Mouse (Mus musculus): Measurements from ENCODE around the gene Mrpl23. TPM values are rescaled to one million over a fixed set of nuclear protein-coding genes. Genes with fewer than 3 reads are reported as not detected.
A peak's percentile ranks its signal among the peaks of the same experiment; 100 is the strongest.

The Mrpl23 gene
- polyA plus RNA-seq, 2 experiments = 14.4 to 45.9 TPM

DNA sequence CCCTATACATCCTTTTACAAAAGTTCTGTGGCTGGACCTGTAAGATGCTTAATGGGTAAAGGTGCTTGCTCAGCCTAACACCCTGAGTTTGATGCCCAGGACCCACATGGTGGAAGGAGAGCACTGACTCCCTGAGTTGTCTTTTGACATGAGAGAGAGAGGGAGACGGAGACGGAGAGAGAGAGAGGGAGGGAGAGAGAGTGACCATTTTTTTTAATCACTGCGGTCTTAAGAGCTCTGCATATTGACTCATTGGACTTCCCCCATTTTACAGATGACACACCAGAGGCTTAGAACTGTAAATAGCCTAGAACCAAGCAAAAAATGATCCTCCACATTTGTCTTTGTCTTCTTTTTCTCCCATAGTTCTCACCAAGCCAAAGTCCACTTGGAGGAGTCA lies 44.4 kb upstream of the Mrpl23 start:
- TF ChIP-seq EP300 (IDR thresholded peaks at IDR 0.05; ENCODE audit: low read depth) (no peak), CTCF (IDR thresholded peaks at IDR 0.05; ENCODE audit: low read depth) (no peak)
- no peak overlapping the region for H3K27ac ChIP-seq
- H3K4me1 ChIP-seq (replicated peaks; ENCODE audit: control insufficient read depth in 2 of 2, insufficient read depth in 2 of 2, low read length in 1 of 2) = no peaks in the 10 kb centered on the region
- ATAC-seq (ENCODE audit: insufficient read depth) (no peak), DNase-seq (ENCODE audit: low read depth in 3 of 3, low spot score in 3 of 3) (no peak)
- H3K4me2 ChIP-seq (ENCODE audit: low read depth) = no peak overlapping the region
- H3K27me3 ChIP-seq (ENCODE audit: control insufficient read depth, insufficient read depth, low read length) = no peaks in the 10 kb centered on the region; the same call in 1 of the 2 replicates
- H3K4me3 ChIP-seq (ENCODE audit: insufficient read depth in 1 of 2, low read depth in 2 of 2, low read length in 2 of 2) = no peak overlapping the region
- no peaks in the 10 kb centered on the region for H3K9me3 ChIP-seq (ENCODE audit: control insufficient read depth, low read length)
- no peaks in the 10 kb centered on the region for H3K36me3 ChIP-seq (replicated peaks; ENCODE audit: control insufficient read depth, insufficient read depth, low read depth)
- no peak overlapping the region for H3K9ac ChIP-seq (replicated peaks)
- WGBS (ENCODE audit: insufficient replicate concordance) = 65% methylated on average over 3 of the region's 3 CpGs

- Histone ChIP-seq H3K27me3 (ENCODE audit: control insufficient read depth, insufficient read depth, low read length) (no peaks in the 10 kb centered on the region), H3K4me2 (ENCODE audit: low read depth) (no peak overlapping the region), H3K9me3 (ENCODE audit: control insufficient read depth, low read length) (no peaks in the 10 kb centered on the region), H3K4me1 (replicated peaks; ENCODE audit: control insufficient read depth in 2 of 2, insufficient read depth in 2 of 2, low read length in 1 of 2) (no peaks in the 10 kb centered on the region), H3K27ac (no peak overlapping the region), H3K9ac (replicated peaks) (no peak overlapping the region), H3K36me3 (replicated peaks; ENCODE audit: control insufficient read depth, insufficient read depth, low read depth) (no peaks in the 10 kb centered on the region), H3K4me3 (ENCODE audit: insufficient read depth in 1 of 2, low read depth in 2 of 2, low read length in 2 of 2) (no peak overlapping the region)
- DNase-seq (ENCODE audit: low read depth in 3 of 3, low spot score in 3 of 3) (no peak), ATAC-seq (ENCODE audit: insufficient read depth) (no peak)
- no peak for TF ChIP-seq CTCF (IDR thresholded peaks at IDR 0.05; ENCODE audit: low read depth)
- no peak for TF ChIP-seq EP300 (IDR thresholded peaks at IDR 0.05; ENCODE audit: low read depth)
- WGBS (ENCODE audit: insufficient replicate concordance) = 66% methylated on average over 8 of the region's 8 CpGs
Observed at GRCm38 (mm10) chr7:142493535-142493934, 39.0 kb upstream of the Mrpl23 start.

GRCm38 (mm10) chr7:142496158-142496557 lies 36.3 kb upstream of the Mrpl23 start:
- no peak overlapping the region for H3K27ac ChIP-seq
- no peaks in the 10 kb centered on the region for H3K36me3 ChIP-seq (replicated peaks; ENCODE audit: control insufficient read depth, insufficient read depth, low read depth)
- no peaks in the 10 kb centered on the region for H3K9me3 ChIP-seq (ENCODE audit: control insufficient read depth, low read length)
- ATAC-seq (ENCODE audit: insufficient read depth) = no peak
- H3K27me3 ChIP-seq (ENCODE audit: control insufficient read depth, insufficient read depth, low read length) = no peaks in the 10 kb centered on the region
- DNase-seq (ENCODE audit: low read depth in 3 of 3, low spot score in 3 of 3) = no peak
- no peak overlapping the region for H3K9ac ChIP-seq (replicated peaks)
- TF ChIP-seq EP300 (IDR thresholded peaks at IDR 0.05; ENCODE audit: low read depth) (no peak), CTCF (IDR thresholded peaks at IDR 0.05; ENCODE audit: low read depth) (no peak)
- H3K4me3 ChIP-seq (ENCODE audit: insufficient read depth in 1 of 2, low read depth in 2 of 2, low read length in 2 of 2) = no peak overlapping the region
- 51% methylated on average over 3 of the region's 3 CpGs for WGBS (ENCODE audit: insufficient replicate concordance)
- H3K4me1 ChIP-seq (replicated peaks; ENCODE audit: control insufficient read depth in 2 of 2, insufficient read depth in 2 of 2, low read length in 1 of 2) = no peaks in the 10 kb centered on the region
- no peak overlapping the region for H3K4me2 ChIP-seq (ENCODE audit: low read depth)

GRCm38 (mm10) chr7:142496800-142497199 lies 35.7 kb upstream of the Mrpl23 start:
- H3K36me3 ChIP-seq (replicated peaks; ENCODE audit: control insufficient read depth, insufficient read depth, low read depth) = no peaks in the 10 kb centered on the region
- no peak overlapping the region for H3K9ac ChIP-seq (replicated peaks)
- no peak overlapping the region for H3K27ac ChIP-seq
- H3K9me3 ChIP-seq (ENCODE audit: control insufficient read depth, low read length) = no peaks in the 10 kb centered on the region
- H3K4me3 ChIP-seq (ENCODE audit: insufficient read depth in 1 of 2, low read depth in 2 of 2, low read length in 2 of 2) = no peak overlapping the region
- no peaks in the 10 kb centered on the region for H3K4me1 ChIP-seq (replicated peaks; ENCODE audit: control insufficient read depth in 2 of 2, insufficient read depth in 2 of 2, low read length in 1 of 2)
- no peak overlapping the region for H3K4me2 ChIP-seq (ENCODE audit: low read depth)
- H3K27me3 ChIP-seq (ENCODE audit: control insufficient read depth, insufficient read depth, low read length) = no peaks in the 10 kb centered on the region
- DNase-seq (ENCODE audit: low read depth in 3 of 3, low spot score in 3 of 3) (no peak), ATAC-seq (ENCODE audit: insufficient read depth) (no peak)
- 57% methylated on average over 5 of the region's 5 CpGs for WGBS (ENCODE audit: insufficient replicate concordance)
- peak; percentile 46 for TF ChIP-seq CTCF (IDR thresholded peaks at IDR 0.05; ENCODE audit: low read depth)
- no peak for TF ChIP-seq EP300 (IDR thresholded peaks at IDR 0.05; ENCODE audit: low read depth)

DNA sequence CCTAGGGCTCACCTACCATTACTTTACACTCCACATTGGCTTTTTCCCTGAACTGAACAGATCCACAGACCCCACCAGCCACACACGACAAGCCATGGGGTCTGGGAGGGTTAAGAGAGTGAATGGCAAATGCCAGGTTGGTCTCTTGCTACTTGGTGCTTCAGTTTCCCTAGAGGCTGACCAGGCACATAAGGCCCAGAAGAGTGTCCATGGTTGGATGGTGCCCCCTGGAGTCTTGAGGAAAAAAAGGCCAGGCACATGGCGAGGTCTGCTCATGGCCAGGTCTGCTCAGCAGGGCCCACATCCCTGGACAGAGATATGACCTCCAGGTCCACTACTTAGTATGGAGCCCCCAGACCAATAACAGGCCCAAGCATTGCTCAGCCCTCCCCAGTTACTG lies 34.7 kb upstream of the Mrpl23 start:
- no peaks in the 10 kb centered on the region for H3K36me3 ChIP-seq (replicated peaks; ENCODE audit: control insufficient read depth, insufficient read depth, low read depth)
- no peaks in the 10 kb centered on the region for H3K9me3 ChIP-seq (ENCODE audit: control insufficient read depth, low read length)
- H3K9ac ChIP-seq (replicated peaks) = no peak overlapping the region
- TF ChIP-seq EP300 (IDR thresholded peaks at IDR 0.05; ENCODE audit: low read depth) (no peak), CTCF (IDR thresholded peaks at IDR 0.05; ENCODE audit: low read depth) (peak; percentile 69)
- H3K4me2 ChIP-seq (ENCODE audit: low read depth) = no peak overlapping the region
- DNase-seq (ENCODE audit: low read depth in 3 of 3, low spot score in 3 of 3) = no peak
- no peak overlapping the region for H3K27ac ChIP-seq
- H3K4me1 ChIP-seq (replicated peaks; ENCODE audit: control insufficient read depth in 2 of 2, insufficient read depth in 2 of 2, low read length in 1 of 2) = no peaks in the 10 kb centered on the region
- no peak for ATAC-seq (ENCODE audit: insufficient read depth)
- 58% methylated on average over 2 of the region's 2 CpGs for WGBS (ENCODE audit: insufficient replicate concordance)
- H3K27me3 ChIP-seq (ENCODE audit: control insufficient read depth, insufficient read depth, low read length) = no peaks in the 10 kb centered on the region
- H3K4me3 ChIP-seq (ENCODE audit: insufficient read depth in 1 of 2, low read depth in 2 of 2, low read length in 2 of 2) = no peak overlapping the region

Measured in liver, embryonic 14.5 days (tissue).